Mouse (Mus musculus): ENCODE data around the gene Faah.

Gene Faah

GRCm38 (mm10) chr4:115941242-115941820 is 76.4 kb downstream of the Faah start:
- DNase-seq, result no peak

- no peak for DNase-seq
Observed at GRCm38 (mm10) chr4:115940681-115941080, 77.0 kb downstream of the Faah start.

- no peak for DNase-seq
Observed at GRCm38 (mm10) chr4:115939295-115940102, 78.2 kb downstream of the Faah start, which contains the start of gene Dmbx1. Gene Dmbx1, minus strand, starts transcription at chr4:115939926.

GRCm38 (mm10) chr4:115938276-115939160 is 79.2 kb downstream of the Faah start:
- DNase-seq, result no peak

- DNase-seq, result no peak
Observed at GRCm38 (mm10) chr4:115937061-115937976, 80.4 kb downstream of the Faah start.

GRCm38 (mm10) chr4:115936646-115937045 is 81.1 kb downstream of the Faah start:
- no peak for DNase-seq

GRCm38 (mm10) chr4:115935835-115936581 is 81.7 kb downstream of the Faah start:
- DNase-seq, result no peak

GRCm38 (mm10) chr4:115931556-115932088 is 86.1 kb downstream of the Faah start:
- no peak for DNase-seq

- no peak for DNase-seq
Observed at GRCm38 (mm10) chr4:115927637-115928036, 90.1 kb downstream of the Faah start.

GRCm38 (mm10) chr4:115923262-115923880 is 94.4 kb downstream of the Faah start:
- no peak for DNase-seq

GRCm38 (mm10) chr4:115922688-115923087 is 95.0 kb downstream of the Faah start:
- no peak for DNase-seq

GRCm38 (mm10) chr4:115919911-115920310 is 97.8 kb downstream of the Faah start:
- no peak for DNase-seq
